Mouse (Mus musculus): ENCODE data around the gene Dst. TPM values are rescaled to one million over a fixed set of nuclear protein-coding genes. Genes with fewer than 3 reads are reported as not detected.

The Dst gene
- polyA plus RNA-seq, 1 experiment: 55.8 TPM

DNA sequence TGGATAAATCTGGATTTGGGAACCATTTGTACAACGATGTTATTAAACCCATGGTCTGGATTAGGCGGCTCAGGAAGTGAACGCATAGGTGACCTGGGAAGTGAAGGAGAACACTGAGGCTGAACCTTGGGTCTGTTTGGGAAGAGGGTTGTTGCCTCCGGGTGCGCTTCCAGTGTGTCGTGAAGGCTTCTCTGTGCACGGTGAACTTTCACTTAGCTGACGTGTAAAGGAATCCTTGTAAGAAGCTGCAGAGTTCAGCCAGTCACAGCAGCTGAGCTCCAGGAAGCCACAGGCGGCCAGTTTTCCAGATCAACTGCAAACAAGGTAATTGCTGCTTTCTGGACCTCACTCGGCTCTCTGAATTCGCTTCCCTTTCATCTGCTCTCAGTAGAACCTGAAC, 66.4 kb downstream of the Dst start:
- Histone ChIP-seq H3K4me3 (ENCODE audit: insufficient read depth, low read depth, low read length) (no peak overlapping the region), H3K36me3 (ENCODE audit: control insufficient read depth, insufficient read depth, low read length) (no peaks in the 10 kb centered on the region), H3K4me1 (ENCODE audit: control insufficient read depth, insufficient read depth, low read length) (no peaks in the 10 kb centered on the region), H3K27me3 (replicated peaks; ENCODE audit: control insufficient read depth, insufficient read depth, low read length) (no peaks in the 10 kb centered on the region), H3K27ac (ENCODE audit: insufficient read depth, low read depth, low read length) (no peak overlapping the region)
- 73% methylated on average over 11 of the region's 11 CpGs for WGBS
- DNase-seq: peak; percentile 29
- TF ChIP-seq CTCF (conservative IDR thresholded peaks at IDR 0.05; ENCODE audit: insufficient read depth, insufficient read length, low read depth, low read length) (no peak), POLR2A (IDR thresholded peaks at IDR 0.05; ENCODE audit: low read depth, low read length) (no peak)

GRCm38 (mm10) chr1:33975333-33975732, 67.3 kb downstream of the Dst start:
- H3K27me3 ChIP-seq (replicated peaks; ENCODE audit: control insufficient read depth, insufficient read depth, low read length): no peaks in the 10 kb centered on the region
- no peaks in the 10 kb centered on the region for H3K4me1 ChIP-seq (ENCODE audit: control insufficient read depth, insufficient read depth, low read length)
- DNase-seq: peak; percentile 17
- TF ChIP-seq POLR2A (IDR thresholded peaks at IDR 0.05; ENCODE audit: low read depth, low read length) (no peak), CTCF (conservative IDR thresholded peaks at IDR 0.05; ENCODE audit: insufficient read depth, insufficient read length, low read depth, low read length) (no peak)
- no peak overlapping the region for H3K27ac ChIP-seq (ENCODE audit: insufficient read depth, low read depth, low read length)
- H3K36me3 ChIP-seq (ENCODE audit: control insufficient read depth, insufficient read depth, low read length): no peaks in the 10 kb centered on the region
- WGBS: 53% methylated on average over 4 of the region's 4 CpGs
- H3K4me3 ChIP-seq (ENCODE audit: insufficient read depth, low read depth, low read length): no peak overlapping the region

DNA sequence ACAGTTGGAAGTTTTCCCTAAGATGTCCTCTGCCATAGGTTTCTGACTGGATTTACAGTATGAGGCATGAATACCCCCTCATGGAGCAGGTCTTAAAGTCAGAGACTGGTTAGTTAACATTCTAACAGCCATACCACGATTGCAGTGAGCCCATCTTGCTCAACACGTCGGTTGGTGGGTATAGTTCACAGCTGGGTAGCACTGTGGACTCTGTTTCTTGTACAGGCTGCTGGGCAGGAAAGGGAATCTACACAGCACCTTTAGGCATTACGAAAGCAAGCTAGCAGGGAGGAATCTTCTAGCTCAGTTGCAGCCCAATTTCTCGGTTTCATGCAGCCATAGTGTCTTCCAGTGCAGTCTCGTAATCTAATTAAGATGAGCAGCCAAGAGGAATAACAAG, 69.8 kb downstream of the Dst start:
- H3K4me1 ChIP-seq (ENCODE audit: control insufficient read depth, insufficient read depth, low read length): no peaks in the 10 kb centered on the region
- 94% methylated on average over 6 of the region's 6 CpGs for WGBS
- no peaks in the 10 kb centered on the region for H3K36me3 ChIP-seq (ENCODE audit: control insufficient read depth, insufficient read depth, low read length)
- no peak overlapping the region for H3K4me3 ChIP-seq (ENCODE audit: insufficient read depth, low read depth, low read length)
- no peak overlapping the region for H3K27ac ChIP-seq (ENCODE audit: insufficient read depth, low read depth, low read length)
- no peak for DNase-seq
- no peaks in the 10 kb centered on the region for H3K27me3 ChIP-seq (replicated peaks; ENCODE audit: control insufficient read depth, insufficient read depth, low read length)
- no peak for TF ChIP-seq CTCF (conservative IDR thresholded peaks at IDR 0.05; ENCODE audit: insufficient read depth, insufficient read length, low read depth, low read length)
- TF ChIP-seq POLR2A (IDR thresholded peaks at IDR 0.05; ENCODE audit: low read depth, low read length): no peak

DNA sequence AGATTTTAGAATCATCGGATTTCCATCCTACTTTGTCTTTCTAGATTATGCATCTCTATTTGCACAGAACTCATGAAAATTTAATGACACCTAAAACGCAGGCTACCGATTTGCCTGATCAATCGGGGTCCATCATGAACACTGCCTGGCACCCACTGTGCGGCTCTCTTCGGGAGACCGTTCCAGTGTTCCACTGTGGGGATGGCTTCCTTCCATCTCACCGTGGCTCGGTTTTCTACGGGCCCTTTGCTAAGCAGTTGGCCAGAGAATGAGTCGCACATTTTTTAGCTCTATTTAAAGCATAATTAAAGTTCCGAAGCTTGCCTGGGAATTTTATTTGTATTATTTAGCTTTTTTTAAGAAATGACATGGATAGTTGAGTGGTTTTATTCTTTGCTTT, 72.4 kb downstream of the Dst start:
- no peak for DNase-seq
- TF ChIP-seq CTCF (conservative IDR thresholded peaks at IDR 0.05; ENCODE audit: insufficient read depth, insufficient read length, low read depth, low read length) (no peak), POLR2A (IDR thresholded peaks at IDR 0.05; ENCODE audit: low read depth, low read length) (no peak)
- WGBS: 86% methylated on average over 12 of the region's 12 CpGs
- H3K4me1 ChIP-seq (ENCODE audit: control insufficient read depth, insufficient read depth, low read length): no peaks in the 10 kb centered on the region
- H3K36me3 ChIP-seq (ENCODE audit: control insufficient read depth, insufficient read depth, low read length): no peaks in the 10 kb centered on the region
- no peak overlapping the region for H3K4me3 ChIP-seq (ENCODE audit: insufficient read depth, low read depth, low read length)
- no peaks in the 10 kb centered on the region for H3K27me3 ChIP-seq (replicated peaks; ENCODE audit: control insufficient read depth, insufficient read depth, low read length)
- H3K27ac ChIP-seq (ENCODE audit: insufficient read depth, low read depth, low read length): no peak overlapping the region

GRCm38 (mm10) chr1:33989643-33990042, 81.6 kb downstream of the Dst start:
- no peak for DNase-seq
- Histone ChIP-seq H3K36me3 (ENCODE audit: control insufficient read depth, insufficient read depth, low read length) (no peaks in the 10 kb centered on the region), H3K27me3 (replicated peaks; ENCODE audit: control insufficient read depth, insufficient read depth, low read length) (no peaks in the 10 kb centered on the region), H3K27ac (ENCODE audit: insufficient read depth, low read depth, low read length) (no peak overlapping the region), H3K4me1 (ENCODE audit: control insufficient read depth, insufficient read depth, low read length) (0 out of 2 replicates have a peak, but pooled peaks cover 3% of the 10 kb centered on the region), H3K4me3 (ENCODE audit: insufficient read depth, low read depth, low read length) (no peak overlapping the region)
- 87% methylated on average over 13 of the region's 13 CpGs for WGBS
- TF ChIP-seq POLR2A (IDR thresholded peaks at IDR 0.05; ENCODE audit: low read depth, low read length) (no peak), CTCF (conservative IDR thresholded peaks at IDR 0.05; ENCODE audit: insufficient read depth, insufficient read length, low read depth, low read length) (no peak)

DNA sequence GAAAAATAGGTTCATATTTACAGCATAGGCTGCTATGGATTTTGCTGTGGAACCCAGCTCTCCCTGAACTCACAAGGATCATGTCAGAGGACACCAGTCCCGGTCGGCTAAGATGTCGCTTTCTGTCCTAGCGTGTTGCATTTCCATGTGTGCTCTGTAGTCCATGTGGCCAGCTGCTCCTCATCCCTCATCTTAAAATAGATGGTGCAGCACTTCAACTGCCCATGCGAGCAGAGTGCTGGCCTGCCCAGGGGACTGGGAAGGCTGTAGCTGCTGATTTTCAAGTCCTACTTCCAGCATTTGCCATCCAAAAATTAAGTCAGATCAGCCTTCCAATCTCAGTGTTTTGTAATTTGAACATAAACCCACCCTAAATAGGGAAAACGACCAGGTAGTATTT, 83.0 kb downstream of the Dst start:
- no peak for DNase-seq
- Histone ChIP-seq H3K4me3 (ENCODE audit: insufficient read depth, low read depth, low read length) (no peak overlapping the region), H3K27me3 (replicated peaks; ENCODE audit: control insufficient read depth, insufficient read depth, low read length) (no peaks in the 10 kb centered on the region), H3K4me1 (ENCODE audit: control insufficient read depth, insufficient read depth, low read length) (0 out of 2 replicates have a peak, but pooled peaks cover 3% of the 10 kb centered on the region), H3K36me3 (ENCODE audit: control insufficient read depth, insufficient read depth, low read length) (no peaks in the 10 kb centered on the region), H3K27ac (ENCODE audit: insufficient read depth, low read depth, low read length) (no peak overlapping the region)
- TF ChIP-seq POLR2A (IDR thresholded peaks at IDR 0.05; ENCODE audit: low read depth, low read length) (no peak), CTCF (conservative IDR thresholded peaks at IDR 0.05; ENCODE audit: insufficient read depth, insufficient read length, low read depth, low read length) (no peak)
- 87% methylated on average over 6 of the region's 6 CpGs for WGBS

GRCm38 (mm10) chr1:33992810-33993209, 84.8 kb downstream of the Dst start:
- no peaks in the 10 kb centered on the region for H3K36me3 ChIP-seq (ENCODE audit: control insufficient read depth, insufficient read depth, low read length)
- H3K27me3 ChIP-seq (replicated peaks; ENCODE audit: control insufficient read depth, insufficient read depth, low read length): no peaks in the 10 kb centered on the region

More at GRCm38 (mm10) chr1:33992810-33993209, 84.8 kb downstream of the Dst start:
- DNase-seq: peak; percentile 65
- 41% methylated on average over 11 of the region's 11 CpGs for WGBS
- H3K27ac ChIP-seq (ENCODE audit: insufficient read depth, low read depth, low read length): no peak overlapping the region
- 0 out of 2 replicates have a peak, but pooled peaks cover 3% of the 10 kb centered on the region for H3K4me1 ChIP-seq (ENCODE audit: control insufficient read depth, insufficient read depth, low read length)
- no peak for TF ChIP-seq CTCF (conservative IDR thresholded peaks at IDR 0.05; ENCODE audit: insufficient read depth, insufficient read length, low read depth, low read length)
- no peak for TF ChIP-seq POLR2A (IDR thresholded peaks at IDR 0.05; ENCODE audit: low read depth, low read length)
- no peak overlapping the region for H3K4me3 ChIP-seq (ENCODE audit: insufficient read depth, low read depth, low read length)

Measured in kidney, adult 2 months (tissue).